Mouse (Mus musculus): Measurements from ENCODE around the gene Gab2. TPM values are rescaled to one million over a fixed set of nuclear protein-coding genes. Genes with fewer than 3 reads are reported as not detected.

Gene Gab2
- polyA plus RNA-seq, 1 experiment from 2014 or later = 3.4 TPM

DNA sequence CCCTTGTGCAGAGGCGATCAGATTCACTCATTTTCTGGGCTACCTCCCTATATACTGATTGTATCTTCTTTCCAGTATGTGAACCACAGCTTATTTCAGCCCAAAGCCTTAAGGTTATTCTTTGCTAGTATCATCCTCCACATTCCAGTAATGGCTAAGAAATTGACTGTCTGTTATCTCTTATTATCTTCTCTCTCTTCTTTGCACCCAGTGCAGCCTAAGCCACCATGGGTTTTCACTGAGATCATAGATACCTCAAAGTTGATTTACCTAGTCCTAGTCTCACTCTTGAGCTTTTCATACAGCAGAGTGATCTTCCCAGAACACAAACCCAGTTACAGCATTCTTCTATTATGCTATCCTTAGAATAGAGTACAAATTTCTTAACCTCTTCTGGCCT is 100.5 kb downstream of the Gab2 start:
- ATAC-seq (ENCODE audit: low FRiP score, low TSS enrichment) = no peak

GRCm38 (mm10) chr7:97183426-97183825 is 102.0 kb downstream of the Gab2 start:
- TF ChIP-seq EP300 (optimal IDR thresholded peaks at IDR 0.05) (no peak), CTCF (IDR thresholded peaks at IDR 0.05; ENCODE audit: low read depth) (no peak)
- Histone ChIP-seq H3K9ac (ENCODE audit: low read length) (no peak overlapping the region), H3K9me3 (ENCODE audit: control insufficient read depth, low read length) (no peaks in the 10 kb centered on the region), H3K36me3 (ENCODE audit: control insufficient read depth, insufficient read depth, low read length) (no peaks in the 10 kb centered on the region), H3K4me2 (replicated peaks; ENCODE audit: low read depth) (no peak overlapping the region), H3K27ac (replicated peaks) (no peak overlapping the region), H3K4me1 (replicated peaks; ENCODE audit: control insufficient read depth, insufficient read depth) (no peaks in the 10 kb centered on the region), H3K4me3 (ENCODE audit: low read depth, low read length) (no peak overlapping the region), H3K27me3 (ENCODE audit: control insufficient read depth, insufficient read depth, low read length) (no peaks in the 10 kb centered on the region)
- ATAC-seq (ENCODE audit: low FRiP score, low TSS enrichment) (no peak), DNase-seq (ENCODE audit: low spot score) (no peak)
- WGBS = 49% methylated on average over 4 of the region's 4 CpGs

More for the DNA sequence above, 100.5 kb downstream of the Gab2 start:
- Histone ChIP-seq H3K4me3 (ENCODE audit: low read depth, low read length) (no peak overlapping the region), H3K9me3 (ENCODE audit: control insufficient read depth, low read length) (no peaks in the 10 kb centered on the region), H3K9ac (ENCODE audit: low read length) (no peak overlapping the region), H3K4me1 (replicated peaks; ENCODE audit: control insufficient read depth, insufficient read depth) (no peaks in the 10 kb centered on the region), H3K4me2 (replicated peaks; ENCODE audit: low read depth) (no peak overlapping the region), H3K27me3 (ENCODE audit: control insufficient read depth, insufficient read depth, low read length) (no peaks in the 10 kb centered on the region), H3K27ac (replicated peaks) (no peak overlapping the region), H3K36me3 (ENCODE audit: control insufficient read depth, insufficient read depth, low read length) (no peaks in the 10 kb centered on the region)
- no peak for DNase-seq (ENCODE audit: low spot score)
- 90% methylated on average over 1 of the region's 1 CpGs for WGBS
- no peak for TF ChIP-seq CTCF (IDR thresholded peaks at IDR 0.05; ENCODE audit: low read depth)
- no peak for TF ChIP-seq EP300 (optimal IDR thresholded peaks at IDR 0.05)

DNA sequence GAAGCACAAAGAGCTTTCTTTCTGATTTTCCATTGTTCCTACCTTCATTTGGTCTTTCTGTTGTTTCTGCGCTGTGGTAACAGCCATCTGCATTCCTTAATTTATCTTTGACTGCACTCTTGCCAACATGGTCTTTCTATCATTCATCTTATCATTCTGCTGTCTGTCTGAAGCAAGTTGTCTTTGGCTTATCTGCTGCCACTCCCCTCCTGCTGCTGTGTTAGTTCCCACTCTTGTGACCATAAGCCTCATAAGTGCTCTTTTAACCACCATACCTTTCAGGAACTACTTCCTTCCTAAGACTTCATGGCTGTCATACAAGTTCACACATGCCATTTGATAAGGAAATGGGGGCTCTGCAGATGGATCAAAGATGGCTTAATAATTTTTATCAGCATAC is 102.6 kb downstream of the Gab2 start:
- H3K4me3 ChIP-seq (ENCODE audit: low read depth, low read length) = no peak overlapping the region
- no peak for ATAC-seq (ENCODE audit: low FRiP score, low TSS enrichment)
- no peak overlapping the region for H3K9ac ChIP-seq (ENCODE audit: low read length)
- no peak overlapping the region for H3K4me2 ChIP-seq (replicated peaks; ENCODE audit: low read depth)
- TF ChIP-seq CTCF (IDR thresholded peaks at IDR 0.05; ENCODE audit: low read depth) = no peak
- TF ChIP-seq EP300 (optimal IDR thresholded peaks at IDR 0.05) = no peak
- H3K36me3 ChIP-seq (ENCODE audit: control insufficient read depth, insufficient read depth, low read length) = no peaks in the 10 kb centered on the region
- no peaks in the 10 kb centered on the region for H3K4me1 ChIP-seq (replicated peaks; ENCODE audit: control insufficient read depth, insufficient read depth)
- no peak for DNase-seq (ENCODE audit: low spot score)
- 71% methylated on average over 1 of the region's 1 CpGs for WGBS
- no peaks in the 10 kb centered on the region for H3K9me3 ChIP-seq (ENCODE audit: control insufficient read depth, low read length)
- no peak overlapping the region for H3K27ac ChIP-seq (replicated peaks)
- H3K27me3 ChIP-seq (ENCODE audit: control insufficient read depth, insufficient read depth, low read length) = no peaks in the 10 kb centered on the region

DNA sequence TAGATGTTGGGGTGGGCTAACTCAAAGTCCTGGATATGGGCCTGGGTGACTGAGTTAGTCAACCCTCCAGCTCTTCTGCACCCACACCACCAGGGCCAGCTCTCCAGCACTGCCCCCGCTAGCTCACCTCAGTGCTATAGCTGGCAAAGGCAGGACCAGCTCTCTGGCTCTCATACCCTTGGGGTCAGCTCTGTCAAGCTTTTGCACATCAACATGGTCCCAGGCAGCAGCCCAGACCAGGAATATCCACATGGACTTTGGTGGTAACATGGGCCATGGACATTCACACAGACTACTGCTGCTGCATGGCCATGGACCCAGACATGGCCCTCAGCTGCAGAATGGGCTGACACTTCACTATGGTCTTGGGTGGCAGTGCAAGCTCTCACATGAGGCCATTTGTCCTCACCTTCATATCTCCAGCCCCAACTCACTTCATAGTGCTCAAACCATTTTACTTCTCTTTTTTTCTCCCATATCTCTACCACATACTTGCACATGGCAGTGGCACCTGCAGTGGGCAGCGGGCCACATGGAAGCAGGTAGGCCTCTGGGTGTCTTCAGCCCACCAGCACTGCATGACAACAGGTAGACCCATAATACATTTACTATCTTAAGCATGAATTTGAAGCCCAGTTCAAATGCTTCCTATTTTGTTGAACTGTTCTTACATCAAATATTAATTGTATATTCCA is 106.1 kb downstream of the Gab2 start:
- Histone ChIP-seq H3K27me3 (ENCODE audit: control insufficient read depth, insufficient read depth, low read length) (no peaks in the 10 kb centered on the region), H3K9me3 (ENCODE audit: control insufficient read depth, low read length) (no peaks in the 10 kb centered on the region)

GRCm38 (mm10) chr7:97189116-97189515 is 107.7 kb downstream of the Gab2 start:
- 34% methylated on average over 1 of the region's 1 CpGs for WGBS
- Histone ChIP-seq H3K9me3 (ENCODE audit: control insufficient read depth, low read length) (no peaks in the 10 kb centered on the region), H3K4me1 (replicated peaks; ENCODE audit: control insufficient read depth, insufficient read depth) (no peaks in the 10 kb centered on the region), H3K36me3 (ENCODE audit: control insufficient read depth, insufficient read depth, low read length) (no peaks in the 10 kb centered on the region), H3K4me2 (replicated peaks; ENCODE audit: low read depth) (no peak overlapping the region), H3K27me3 (ENCODE audit: control insufficient read depth, insufficient read depth, low read length) (no peaks in the 10 kb centered on the region), H3K9ac (ENCODE audit: low read length) (no peak overlapping the region), H3K4me3 (ENCODE audit: low read depth, low read length) (no peak overlapping the region), H3K27ac (replicated peaks) (no peak overlapping the region)
- no peak for TF ChIP-seq CTCF (IDR thresholded peaks at IDR 0.05; ENCODE audit: low read depth)
- TF ChIP-seq EP300 (optimal IDR thresholded peaks at IDR 0.05) = no peak
- ATAC-seq (ENCODE audit: low FRiP score, low TSS enrichment) = no peak
- DNase-seq (ENCODE audit: low spot score) = no peak

More for the DNA sequence above, 106.1 kb downstream of the Gab2 start:
- H3K36me3 ChIP-seq (ENCODE audit: control insufficient read depth, insufficient read depth, low read length) = no peaks in the 10 kb centered on the region
- no peak overlapping the region for H3K4me2 ChIP-seq (replicated peaks; ENCODE audit: low read depth)
- no peak for TF ChIP-seq CTCF (IDR thresholded peaks at IDR 0.05; ENCODE audit: low read depth)
- no peak for TF ChIP-seq EP300 (optimal IDR thresholded peaks at IDR 0.05)
- H3K4me1 ChIP-seq (replicated peaks; ENCODE audit: control insufficient read depth, insufficient read depth) = no peaks in the 10 kb centered on the region
- ATAC-seq (ENCODE audit: low FRiP score, low TSS enrichment) = no peak
- no peak overlapping the region for H3K9ac ChIP-seq (ENCODE audit: low read length)
- no peak for DNase-seq (ENCODE audit: low spot score)
- no peak overlapping the region for H3K27ac ChIP-seq (replicated peaks)
- 98% methylated on average over 2 of the region's 2 CpGs for WGBS
- no peak overlapping the region for H3K4me3 ChIP-seq (ENCODE audit: low read depth, low read length)

- no peak for DNase-seq (ENCODE audit: low spot score)
- no peak for ATAC-seq (ENCODE audit: low FRiP score, low TSS enrichment)
- no peaks in the 10 kb centered on the region for H3K36me3 ChIP-seq (ENCODE audit: control insufficient read depth, insufficient read depth, low read length)
- no peak overlapping the region for H3K4me2 ChIP-seq (replicated peaks; ENCODE audit: low read depth)
- no peak for TF ChIP-seq EP300 (optimal IDR thresholded peaks at IDR 0.05)
- TF ChIP-seq CTCF (IDR thresholded peaks at IDR 0.05; ENCODE audit: low read depth) = no peak
- no peak overlapping the region for H3K9ac ChIP-seq (ENCODE audit: low read length)
- H3K4me1 ChIP-seq (replicated peaks; ENCODE audit: control insufficient read depth, insufficient read depth) = no peaks in the 10 kb centered on the region
- H3K9me3 ChIP-seq (ENCODE audit: control insufficient read depth, low read length) = no peaks in the 10 kb centered on the region
- WGBS = 85% methylated on average over 2 of the region's 2 CpGs
- H3K27me3 ChIP-seq (ENCODE audit: control insufficient read depth, insufficient read depth, low read length) = no peaks in the 10 kb centered on the region
- no peak overlapping the region for H3K27ac ChIP-seq (replicated peaks)
- H3K4me3 ChIP-seq (ENCODE audit: low read depth, low read length) = no peak overlapping the region
Observed at GRCm38 (mm10) chr7:97203907-97204306, 122.5 kb downstream of the Gab2 start.
